ENCODE assay signal across 8 mouse cellular contexts in the genomic region with DNA sequence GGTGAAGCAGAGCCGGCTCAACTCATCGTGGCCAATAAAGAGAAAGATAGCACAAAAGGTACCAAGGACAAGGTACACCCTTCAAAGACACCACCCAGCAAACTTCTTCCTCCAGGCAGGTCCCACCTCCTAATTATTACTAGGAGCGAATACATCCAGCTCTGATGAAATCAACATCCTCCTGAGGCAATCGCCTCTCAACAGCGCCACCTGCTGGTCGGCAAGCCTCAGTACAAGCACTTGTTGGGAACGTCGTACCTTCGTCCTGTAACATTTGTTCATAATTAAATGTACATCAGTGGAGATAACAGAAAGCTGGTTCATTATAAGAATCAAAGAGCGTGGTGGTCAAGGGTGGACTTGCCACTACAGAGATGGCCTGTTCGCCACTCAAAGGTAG.
DNase-seq lines count a peak whose midpoint lies in the region; ATAC-seq lines count a peak whose summit lies in the region.

No protein-coding gene starts in this region.

- peak; percentile 20; the same call in 1 of the 2 replicates for ATAC-seq in cerebellum, adult (ENCODE audit: insufficient number of reproducible peaks, low FRiP score, low TSS enrichment)

- DNase-seq in cerebellum, adult 9-10 months: no peak
- DNase-seq in urinary bladder, adult 18-20 months (ENCODE audit: low spot score in 2 of 2): peak; percentile 17 to 70
- no peak for DNase-seq in urinary bladder, postnatal 10 days (ENCODE audit: low spot score)
- peak; percentile 56 for DNase-seq in embryo, embryonic 9.5 days (ENCODE audit: extremely low spot score)
- DNase-seq in induced T-regulatory cell, adult 2 months (ENCODE audit: low read depth): peak; percentile 72
- peak; percentile 63 for DNase-seq in lung, postnatal 10 days
- peak; percentile 90 for DNase-seq in right cerebral cortex, postnatal 4 days

Comparison
In these comparisons a context has a peak if more than half of its experiments do, and no peak if none do; other contexts are left out.
1. DNase-seq: peak in urinary bladder, adult 18-20 months (2 of 2), embryo, embryonic 9.5 days (single experiment), induced T-regulatory cell, adult 2 months (single experiment), lung, postnatal 10 days (single experiment) and right cerebral cortex, postnatal 4 days (single experiment); none in cerebellum, adult 9-10 months (single experiment) and urinary bladder, postnatal 10 days (single experiment).